Mouse (Mus musculus) embryonic facial prominence, embryonic 11.5 days (tissue): ENCODE measurements around the gene Tsacc. TPM values are rescaled to one million over a fixed set of nuclear protein-coding genes. Genes with fewer than 3 reads are reported as not detected.

Source experiments
- ATAC-seq: fragments of 200-750 bp; cut with Nextera tagmentation; replicated peaks from 2 replicates; pipeline ENCODE4 v1.8.0; 2017; ENCODE audit warnings: low read depth; ENCODE audit not compliant: insufficient number of reproducible peaks, low FRiP score, low TSS enrichment
- DNase-seq: peaks from one replicate; pipeline ENCODE4 v3.0.0-alpha.2; 2015; ENCODE audit warnings: low spot score
- H3K27ac ChIP-seq: fragments of 300-500 bp; sonication (generic); replicated peaks from 2 replicates; pipeline ENCODE4 v1.5.1; 2014; ENCODE audit warnings: mild to moderate bottlenecking, low read depth, low read length, control low read depth
- H3K27me3 ChIP-seq: fragments of 300-500 bp; sonication (generic); 2 replicates; pipeline ENCODE4 v1.6.1; 2014; ENCODE audit warnings: mild to moderate bottlenecking, low read length, moderate library complexity, mixed read lengths; ENCODE audit not compliant: control insufficient read depth, insufficient read depth
- H3K36me3 ChIP-seq: fragments of 300-500 bp; sonication (generic); replicated peaks from 2 replicates; pipeline ENCODE4 v1.6.1; 2014; ENCODE audit warnings: low read depth, mild to moderate bottlenecking, low read length, moderate library complexity, mixed read lengths; ENCODE audit not compliant: control insufficient read depth, insufficient read depth
- H3K4me1 ChIP-seq: fragments of 300-500 bp; sonication (generic); 2 replicates; pipeline ENCODE4 v1.6.1; 2014; ENCODE audit warnings: low read length, mixed read lengths; ENCODE audit not compliant: control insufficient read depth, insufficient read depth
- H3K4me2 ChIP-seq: fragments of 300-500 bp; sonication (generic); 2 replicates; pipeline ENCODE4 v1.6.1; 2014; ENCODE audit warnings: low read depth, mild to moderate bottlenecking, control low read depth, low read length, moderate library complexity
- H3K4me3 ChIP-seq: fragments of 300-500 bp; sonication (generic); 2 replicates; pipeline ENCODE4 v1.5.1; 2014; ENCODE audit warnings: low read depth, low read length, control low read depth
- H3K9ac ChIP-seq: fragments of 300-500 bp; sonication (generic); replicated peaks from 2 replicates; pipeline ENCODE4 v1.6.1; 2014; ENCODE audit warnings: mild to moderate bottlenecking, control low read depth, low read length
- H3K9me3 ChIP-seq: fragments of 300-500 bp; sonication (generic); replicated peaks from 2 replicates; pipeline ENCODE4 v1.6.1; 2016; ENCODE audit warnings: mild to moderate bottlenecking, low read length, inconsistent platforms, mixed read lengths; ENCODE audit not compliant: control insufficient read depth
- WGBS: fragments of 180-500 bp; shearing (Covaris S2); extraction: QIAGEN DNeasy Blood & Tissue Kit; methylation state at CpG from one replicate; pipeline ENCODE4 v1.1.7; 2014; 5-methylcytosine and 5-hydroxymethylcytosine counted together
- polyA plus RNA-seq: library from polyadenylated mRNA; unstranded; fragments of >200 nt; fragmentation: Nextera tagmentation; extraction: Ambion mirVana; gene quantifications from 2 replicates; pipeline ENCODE4 v1.2.1, GENCODE M21; 2014

The Tsacc gene
- polyA plus RNA-seq, 1 experiment from 2014 or later, result 9.8 TPM

GRCm38 (mm10) chr3:88242531-88242930 is 54.3 kb downstream of the Tsacc start:
- 2% methylated on average over 13 of the region's 13 CpGs for WGBS
- no peak overlapping the region for H3K4me3 ChIP-seq
- no peaks in the 10 kb centered on the region for H3K36me3 ChIP-seq
- H3K9me3 ChIP-seq, result no peaks in the 10 kb centered on the region
- H3K4me2 ChIP-seq, result no peak overlapping the region
- no peak overlapping the region for H3K27ac ChIP-seq
- DNase-seq (peak; percentile 81), ATAC-seq (peak; percentile 50; the same call in 1 of the 2 replicates)
- H3K9ac ChIP-seq, result no peak overlapping the region
- H3K27me3 ChIP-seq, result peaks cover 57% of the 10 kb centered on the region
- no peaks in the 10 kb centered on the region for H3K4me1 ChIP-seq

DNA sequence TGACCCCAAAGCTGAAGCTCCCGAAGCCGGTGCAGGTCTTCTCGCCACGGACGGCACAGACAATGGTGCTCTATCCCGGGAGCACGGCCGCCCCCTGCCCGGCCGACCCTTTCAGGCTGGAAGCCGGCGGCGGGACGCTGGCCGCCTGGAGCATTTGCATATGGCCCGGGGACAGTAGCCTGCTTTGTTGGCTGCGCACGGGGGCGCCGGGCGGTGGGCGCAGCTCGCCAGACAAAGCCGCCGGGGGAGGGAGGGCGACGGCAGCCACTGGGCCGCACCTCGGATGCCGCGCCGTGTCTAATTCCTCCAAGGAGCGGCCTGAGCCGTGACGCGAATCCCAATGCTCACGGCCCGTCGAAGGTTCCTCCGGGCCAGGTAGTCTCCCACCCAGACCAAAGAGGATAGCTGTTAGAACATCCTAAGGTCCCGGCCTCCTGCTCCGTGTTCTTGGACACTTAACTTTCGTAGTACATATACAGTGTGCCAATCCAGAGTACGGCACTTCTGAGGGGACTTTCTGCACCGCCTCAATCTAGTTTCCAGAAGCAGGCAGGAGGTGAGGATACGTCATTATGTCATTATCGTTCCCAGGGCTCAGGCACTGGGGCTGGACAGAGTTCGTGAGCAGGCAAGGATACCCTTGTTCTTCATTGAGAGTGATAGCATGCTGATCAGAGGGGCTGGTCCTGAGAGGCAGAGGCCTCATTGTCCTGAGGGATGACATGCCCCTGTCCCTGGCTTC is 55.6 kb downstream of the Tsacc start:
- Histone ChIP-seq H3K9ac (peak overlapping the region; percentile 6; the same call in 1 of the 2 replicates), H3K27ac (no peak overlapping the region), H3K27me3 (peaks cover 60% of the 10 kb centered on the region), H3K4me1 (no peaks in the 10 kb centered on the region), H3K4me3 (peak overlapping the region; percentile 26), H3K4me2 (peak overlapping the region; percentile 27; the same call in 1 of the 2 replicates), H3K36me3 (no peaks in the 10 kb centered on the region), H3K9me3 (no peaks in the 10 kb centered on the region)
- WGBS, result 1% methylated on average over 48 of the region's 48 CpGs
- DNase-seq, result peak; percentile 26
- no peak; the same call in 1 of the 2 replicates for ATAC-seq

- H3K9ac ChIP-seq, result no peak overlapping the region
- H3K4me1 ChIP-seq, result no peaks in the 10 kb centered on the region
- H3K27ac ChIP-seq, result no peak overlapping the region
- DNase-seq, result no peak
- 54% methylated on average over 4 of the region's 4 CpGs for WGBS
- H3K27me3 ChIP-seq, result peaks cover 55% of the 10 kb centered on the region
- ATAC-seq, result no peak
- no peaks in the 10 kb centered on the region for H3K36me3 ChIP-seq
- no peak overlapping the region for H3K4me2 ChIP-seq
- no peak overlapping the region for H3K4me3 ChIP-seq
- H3K9me3 ChIP-seq, result no peaks in the 10 kb centered on the region
Measured at GRCm38 (mm10) chr3:88239446-88239845, 57.4 kb downstream of the Tsacc start.

DNA sequence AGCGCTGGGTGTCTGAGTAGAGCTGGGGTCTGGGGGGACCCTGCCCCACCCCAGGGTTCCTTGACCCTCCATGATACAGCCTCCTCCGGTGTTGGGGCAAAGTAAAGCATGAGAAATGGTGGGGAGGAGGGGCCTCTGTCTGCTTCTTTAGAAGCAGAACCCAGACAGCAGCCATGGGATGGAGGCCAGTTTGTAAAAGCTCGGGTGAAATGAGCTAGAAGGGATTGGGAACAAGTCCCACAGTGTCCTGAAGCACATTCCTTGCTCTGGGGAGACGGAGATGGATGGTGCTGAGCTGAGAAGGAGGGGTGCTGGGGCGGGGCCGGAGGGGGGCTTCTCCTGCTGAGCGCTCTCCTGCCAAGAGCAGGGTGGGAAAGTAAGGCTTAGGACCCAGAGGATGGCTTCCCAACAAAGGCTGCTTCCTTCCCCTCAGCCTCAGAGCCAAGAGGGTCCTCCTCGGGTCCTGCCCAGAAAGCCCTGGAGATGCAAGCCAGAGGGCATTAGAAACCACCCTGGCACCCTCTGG is 57.9 kb downstream of the Tsacc start:
- 27% methylated on average over 8 of the region's 8 CpGs for WGBS
- Histone ChIP-seq H3K36me3 (no peaks in the 10 kb centered on the region), H3K9me3 (no peaks in the 10 kb centered on the region), H3K4me1 (no peaks in the 10 kb centered on the region), H3K27ac (no peak overlapping the region), H3K4me2 (no peak overlapping the region), H3K27me3 (peaks cover 55% of the 10 kb centered on the region), H3K9ac (no peak overlapping the region), H3K4me3 (no peak overlapping the region)
- DNase-seq (no peak), ATAC-seq (no peak)

GRCm38 (mm10) chr3:88237556-88238194 is 59.1 kb downstream of the Tsacc start:
- ATAC-seq (no peak), DNase-seq (no peak)
- Histone ChIP-seq H3K27ac (no peak overlapping the region), H3K36me3 (no peaks in the 10 kb centered on the region), H3K9ac (no peak overlapping the region), H3K4me2 (no peak overlapping the region; the same call in 1 of the 2 replicates), H3K4me1 (no peaks in the 10 kb centered on the region), H3K9me3 (no peaks in the 10 kb centered on the region), H3K4me3 (no peak overlapping the region), H3K27me3 (peaks cover 49% of the 10 kb centered on the region)
- 8% methylated on average over 10 of the region's 10 CpGs for WGBS

DNA sequence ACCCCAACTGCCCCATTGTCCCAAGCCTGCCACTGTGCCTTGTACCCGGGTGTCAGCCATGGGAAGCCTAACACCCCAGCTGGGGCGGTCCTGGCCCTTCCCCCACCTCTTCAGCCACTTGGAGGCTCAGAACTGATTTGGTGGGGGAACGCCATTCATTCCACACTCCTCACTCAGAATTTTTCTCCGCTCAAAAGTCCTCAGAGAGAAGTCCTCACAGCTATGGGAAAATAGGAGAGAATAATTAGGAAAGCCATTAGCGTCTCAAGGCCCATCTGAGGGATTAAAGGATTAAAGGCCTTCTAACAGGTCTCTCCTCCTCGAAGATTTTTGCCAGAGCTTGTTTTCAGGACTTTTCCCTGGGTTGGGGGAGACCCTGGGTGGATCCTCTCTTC is 59.6 kb downstream of the Tsacc start:
- Histone ChIP-seq H3K27ac (no peak overlapping the region), H3K9me3 (no peaks in the 10 kb centered on the region), H3K9ac (no peak overlapping the region), H3K27me3 (peaks cover 45% of the 10 kb centered on the region), H3K36me3 (no peaks in the 10 kb centered on the region), H3K4me3 (no peak overlapping the region), H3K4me2 (no peak overlapping the region), H3K4me1 (no peaks in the 10 kb centered on the region)
- no peak for DNase-seq
- ATAC-seq, result no peak
- 12% methylated on average over 6 of the region's 6 CpGs for WGBS

DNA sequence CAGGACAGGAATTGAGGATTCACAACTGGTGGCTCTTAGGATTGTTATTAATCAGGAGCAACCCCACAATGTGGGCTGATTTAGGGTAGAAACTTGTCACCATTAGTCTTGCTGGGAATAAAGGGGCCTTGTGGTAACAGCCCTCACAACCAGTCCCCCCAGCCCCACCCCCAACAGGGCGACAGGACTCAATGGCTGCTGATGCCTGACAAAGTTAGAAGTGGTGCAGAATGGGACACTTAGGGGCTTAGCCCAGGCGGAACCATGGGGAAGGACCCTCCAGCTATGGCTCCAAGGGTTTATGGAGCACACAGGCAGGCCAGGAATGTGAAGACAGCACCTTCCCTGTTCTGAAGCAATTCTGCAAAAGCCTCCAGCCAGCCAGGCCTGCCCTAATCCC is 61.2 kb downstream of the Tsacc start:
- no peak overlapping the region for H3K9ac ChIP-seq
- no peaks in the 10 kb centered on the region for H3K9me3 ChIP-seq
- H3K4me1 ChIP-seq, result no peaks in the 10 kb centered on the region
- 31% methylated on average over 2 of the region's 2 CpGs for WGBS
- 0 out of 2 replicates have a peak, but pooled peaks have one; percentile 5 for ATAC-seq
- H3K4me2 ChIP-seq, result no peak overlapping the region
- peaks cover 30% of the 10 kb centered on the region for H3K27me3 ChIP-seq
- no peak overlapping the region for H3K4me3 ChIP-seq
- no peaks in the 10 kb centered on the region for H3K36me3 ChIP-seq
- DNase-seq, result no peak
- no peak overlapping the region for H3K27ac ChIP-seq

DNA sequence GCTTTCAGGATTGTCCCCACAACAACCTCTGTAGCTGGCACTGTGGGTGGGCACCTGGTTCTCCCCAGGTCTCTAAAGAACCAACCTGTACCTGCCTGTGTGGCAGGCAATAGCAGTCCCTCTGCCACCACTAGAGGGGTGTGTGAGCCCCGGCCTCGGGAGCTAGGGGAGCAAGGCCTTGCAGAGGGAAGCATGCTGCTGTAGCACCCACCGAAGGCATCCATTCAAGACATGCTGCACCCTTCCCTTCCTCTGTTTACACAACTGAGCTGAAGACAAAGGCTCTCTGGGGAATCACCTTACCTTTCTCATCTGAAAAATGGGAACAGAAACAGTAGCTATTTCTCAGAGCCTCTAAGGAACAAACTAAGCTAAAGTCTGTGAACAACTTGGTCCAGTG is 61.6 kb downstream of the Tsacc start:
- Histone ChIP-seq H3K27ac (no peak overlapping the region), H3K4me3 (no peak overlapping the region), H3K4me2 (no peak overlapping the region), H3K4me1 (no peaks in the 10 kb centered on the region), H3K27me3 (peaks cover 26% of the 10 kb centered on the region), H3K9me3 (no peaks in the 10 kb centered on the region), H3K9ac (no peak overlapping the region), H3K36me3 (no peaks in the 10 kb centered on the region)
- no peak for ATAC-seq
- DNase-seq, result no peak
- WGBS, result 8% methylated on average over 3 of the region's 3 CpGs
